Mouse (Mus musculus) myocyte (in vitro differentiated cells): ENCODE measurements at regions not wholly inside any gene's neighbourhood (a gene's known extent, or its start where the extent isn't known, plus 50 kb on each side); places are given as distances from the start of the nearest gene placed in this dataset.

ENCODE experiments used
- H3K27me3 ChIP-seq: one replicate; pipeline ENCODE4 v1.6.1; 2011; ENCODE audit not compliant: control insufficient read depth, insufficient read depth, insufficient read length
- H3K36me3 ChIP-seq: one replicate; pipeline ENCODE4 v1.6.1; 2011; ENCODE audit not compliant: control insufficient read depth, insufficient read depth
- H3K4me2 ChIP-seq: one replicate; pipeline ENCODE4 v1.6.1; 2011; ENCODE audit warnings: low read depth, control low read depth
- H3K4me3 ChIP-seq: one replicate; pipeline ENCODE4 v1.5.1; 2011; ENCODE audit warnings: mild to moderate bottlenecking, control low read depth, moderate library complexity
- H3K79me2 ChIP-seq: one replicate; pipeline ENCODE4 v1.6.1; 2011; ENCODE audit not compliant: control insufficient read depth, insufficient read depth
- H3ac ChIP-seq: one replicate; pipeline ENCODE4 v1.6.1; 2011; ENCODE audit not compliant: control insufficient read depth, insufficient read length
- CEBPB ChIP-seq: IDR thresholded peaks from 2 replicates; pipeline ENCODE4 v1.6.1; 2011; ENCODE audit warnings: mild to moderate bottlenecking, moderate library complexity; ENCODE audit not compliant: poor library complexity, insufficient read depth, severe bottlenecking
- E2F4 ChIP-seq: IDR thresholded peaks from one replicate; pipeline ENCODE4 v1.6.1; 2011; ENCODE audit warnings: mild to moderate bottlenecking, control low read depth, moderate library complexity; ENCODE audit not compliant: insufficient read depth
- MAX ChIP-seq: IDR thresholded peaks from one replicate; pipeline ENCODE4 v1.6.1; 2011; ENCODE audit warnings: low read depth, mild to moderate bottlenecking, control low read depth
- MYOD1 ChIP-seq, 3 experiments: IDR thresholded peaks; one replicate each; pipeline ENCODE4 v1.6.1; 2011; ENCODE audit warnings: control low read depth in 2 of 3, low read depth in 2 of 3, mild to moderate bottlenecking in 2 of 3, moderate library complexity in 1 of 3; ENCODE audit not compliant: insufficient read length in 2 of 3, control insufficient read depth in 1 of 3
- MYOG ChIP-seq, 3 experiments: IDR thresholded peaks; one replicate each; pipeline ENCODE4 v1.6.1; 2011; ENCODE audit warnings: control low read depth in 2 of 3, low read depth in 2 of 3, mild to moderate bottlenecking in 2 of 3; ENCODE audit not compliant: insufficient read length in 2 of 3, control insufficient read depth in 1 of 3, insufficient read depth in 1 of 3
- POLR2A ChIP-seq: IDR thresholded peaks from one replicate; pipeline ENCODE4 v1.6.1; 2011; ENCODE audit warnings: low read depth, mild to moderate bottlenecking, control low read depth, moderate library complexity; ENCODE audit not compliant: insufficient read length
- POLR2AphosphoS2 ChIP-seq: IDR thresholded peaks from one replicate; pipeline ENCODE4 v1.6.1; 2011; ENCODE audit warnings: low read depth, control low read depth; ENCODE audit not compliant: insufficient read length
- REST ChIP-seq: IDR thresholded peaks from one replicate; pipeline ENCODE4 v1.6.1; 2011; ENCODE audit warnings: mild to moderate bottlenecking, control low read depth, moderate library complexity; ENCODE audit not compliant: insufficient read depth, insufficient read length
- SRF ChIP-seq: IDR thresholded peaks from one replicate; pipeline ENCODE4 v1.6.1; 2011; ENCODE audit warnings: low read depth; ENCODE audit not compliant: control insufficient read depth, insufficient read length
- TCF12 ChIP-seq: IDR thresholded peaks from one replicate; pipeline ENCODE4 v1.6.1; 2011; ENCODE audit warnings: mild to moderate bottlenecking, control low read depth; ENCODE audit not compliant: poor library complexity, insufficient read depth, severe bottlenecking
- TCF3 ChIP-seq: IDR thresholded peaks from one replicate; pipeline ENCODE4 v1.6.1; 2011; ENCODE audit warnings: low read depth, control low read depth; ENCODE audit not compliant: insufficient read length
- USF1 ChIP-seq: IDR thresholded peaks from one replicate; pipeline ENCODE4 v1.6.1; 2011; ENCODE audit warnings: low read depth, mild to moderate bottlenecking, control low read depth, moderate library complexity

GRCm38 (mm10) chr2:78804931-78805330, 63.0 kb upstream of the Ube2e3 start:
- H3K36me3 ChIP-seq = no peaks in the 10 kb centered on the region
- no peaks in the 10 kb centered on the region for H3K27me3 ChIP-seq
- no peak overlapping the region for H3ac ChIP-seq
- no peak overlapping the region for H3K4me2 ChIP-seq
- no peaks in the 10 kb centered on the region for H3K79me2 ChIP-seq
- TF ChIP-seq MAX = no peak
- no peak for TF ChIP-seq POLR2AphosphoS2
- TF ChIP-seq MYOD1 (IDR thresholded peaks at IDR 0.05; ENCODE audit: control insufficient read depth in 1 of 3, insufficient read length in 2 of 3, low read depth in 2 of 3) = no peak
- no peak for TF ChIP-seq TCF12
- TF ChIP-seq TCF3 = no peak
- TF ChIP-seq E2F4 = no peak
- TF ChIP-seq SRF = no peak
- TF ChIP-seq CEBPB = no peak
- no peak for TF ChIP-seq USF1
- TF ChIP-seq MYOG (IDR thresholded peaks at IDR 0.05; ENCODE audit: control insufficient read depth in 1 of 3, insufficient read depth in 1 of 3, insufficient read length in 2 of 3, low read depth in 2 of 3) = no peak
- TF ChIP-seq POLR2A = no peak
- no peak for TF ChIP-seq REST
- no peak overlapping the region for H3K4me3 ChIP-seq

GRCm38 (mm10) chr2:78803543-78803942, 64.4 kb upstream of the Ube2e3 start:
- TF ChIP-seq CEBPB (no peak), SRF (no peak), TCF3 (no peak), TCF12 (no peak), USF1 (no peak), E2F4 (no peak)
- Histone ChIP-seq H3K27me3 (no peaks in the 10 kb centered on the region), H3K4me2 (no peak overlapping the region), H3K4me3 (no peak overlapping the region), H3K36me3 (no peaks in the 10 kb centered on the region), H3K79me2 (no peaks in the 10 kb centered on the region), H3ac (no peak overlapping the region)

GRCm38 (mm10) chr2:78795446-78795845, 72.5 kb upstream of the Ube2e3 start:
- TF ChIP-seq MAX (no peak), E2F4 (no peak), CEBPB (no peak), POLR2A (no peak), MYOD1 (IDR thresholded peaks at IDR 0.05; ENCODE audit: control insufficient read depth in 1 of 3, insufficient read length in 2 of 3, low read depth in 2 of 3) (no peak), SRF (no peak), TCF3 (no peak)
- H3K27me3 ChIP-seq = no peaks in the 10 kb centered on the region
- no peak overlapping the region for H3K4me2 ChIP-seq
- H3K36me3 ChIP-seq = no peaks in the 10 kb centered on the region
- H3K79me2 ChIP-seq = no peaks in the 10 kb centered on the region
- H3ac ChIP-seq = no peak overlapping the region
- H3K4me3 ChIP-seq = no peak overlapping the region

GRCm38 (mm10) chr2:78794734-78795133, 73.2 kb upstream of the Ube2e3 start:
- Histone ChIP-seq H3K27me3 (no peaks in the 10 kb centered on the region), H3K79me2 (no peaks in the 10 kb centered on the region), H3K36me3 (no peaks in the 10 kb centered on the region), H3K4me2 (no peak overlapping the region), H3K4me3 (no peak overlapping the region), H3ac (no peak overlapping the region)
- no peak for TF ChIP-seq REST
- no peak for TF ChIP-seq USF1
- no peak for TF ChIP-seq MAX
- no peak for TF ChIP-seq E2F4
- TF ChIP-seq TCF12 = no peak
- no peak for TF ChIP-seq POLR2A
- no peak for TF ChIP-seq SRF
- TF ChIP-seq CEBPB = no peak
- no peak for TF ChIP-seq POLR2AphosphoS2
- TF ChIP-seq MYOG (IDR thresholded peaks at IDR 0.05; ENCODE audit: control insufficient read depth in 1 of 3, insufficient read depth in 1 of 3, insufficient read length in 2 of 3, low read depth in 2 of 3) = no peak
- no peak for TF ChIP-seq MYOD1 (IDR thresholded peaks at IDR 0.05; ENCODE audit: control insufficient read depth in 1 of 3, insufficient read length in 2 of 3, low read depth in 2 of 3)
- TF ChIP-seq TCF3 = no peak

GRCm38 (mm10) chr2:78789124-78789523, 78.8 kb upstream of the Ube2e3 start:
- Histone ChIP-seq H3K27me3 (no peaks in the 10 kb centered on the region), H3K79me2 (no peaks in the 10 kb centered on the region), H3K4me3 (no peak overlapping the region), H3K4me2 (no peak overlapping the region), H3K36me3 (no peaks in the 10 kb centered on the region), H3ac (no peak overlapping the region)
- TF ChIP-seq MYOG (IDR thresholded peaks at IDR 0.05; ENCODE audit: control insufficient read depth in 1 of 3, insufficient read depth in 1 of 3, insufficient read length in 2 of 3, low read depth in 2 of 3) (no peak), POLR2A (no peak), MYOD1 (IDR thresholded peaks at IDR 0.05; ENCODE audit: control insufficient read depth in 1 of 3, insufficient read length in 2 of 3, low read depth in 2 of 3) (no peak), REST (no peak), USF1 (no peak), POLR2AphosphoS2 (no peak), MAX (no peak), TCF12 (no peak), TCF3 (no peak), E2F4 (no peak)
